Mouse (Mus musculus): ENCODE measurements at regions not wholly inside any gene's neighbourhood (a gene's known extent, or its start where the extent isn't known, plus 50 kb on each side); places are given as distances from the start of the nearest gene placed in this dataset.

DNA sequence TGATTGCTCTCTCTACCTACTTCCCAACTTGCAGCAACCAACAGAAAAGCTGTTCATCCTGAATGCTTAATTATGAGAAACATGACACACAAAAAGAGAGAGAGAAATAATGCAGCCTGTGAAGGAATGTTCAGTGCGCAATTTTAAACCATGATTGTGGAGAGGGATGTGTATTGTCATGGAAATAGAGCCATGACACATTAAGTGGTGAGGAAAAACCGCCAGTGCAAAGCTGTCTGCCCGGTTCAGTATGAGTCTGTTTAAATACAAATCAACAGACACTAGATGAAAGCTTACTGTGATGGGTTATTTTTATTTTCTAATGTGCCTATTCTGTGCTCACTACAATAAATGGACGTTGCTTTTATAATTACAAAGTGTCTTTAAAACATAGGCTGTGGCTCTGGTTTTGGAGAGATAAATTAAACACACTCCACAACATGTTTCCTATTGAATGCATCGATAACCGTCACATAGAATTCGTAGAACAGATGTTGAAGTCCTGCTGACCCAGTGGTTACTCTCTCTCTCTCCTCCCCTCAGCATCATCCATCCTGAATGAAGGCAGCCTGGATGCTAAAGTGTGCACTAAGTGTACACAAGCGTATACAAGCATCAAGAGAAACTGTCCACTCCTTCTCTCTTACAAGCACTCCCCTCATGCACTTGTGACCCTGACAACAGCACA is 374.7 kb upstream of the Slco3a1 start:
- 78% methylated on average over 8 of the region's 8 CpGs for WGBS
- ATAC-seq (ENCODE audit: insufficient number of reproducible peaks, low FRiP score, low TSS enrichment, low read depth) = no peak
- no peak overlapping the region for H3K27ac ChIP-seq (replicated peaks; ENCODE audit: low read depth, low read length)
- H3K9me3 ChIP-seq (ENCODE audit: control insufficient read depth, low read length) = no peaks in the 10 kb centered on the region
- H3K36me3 ChIP-seq (ENCODE audit: control insufficient read depth, insufficient read depth, low read length) = no peaks in the 10 kb centered on the region
- no peak overlapping the region for H3K9ac ChIP-seq (ENCODE audit: low read length)
- H3K4me2 ChIP-seq (ENCODE audit: low read depth, severe bottlenecking) = no peak overlapping the region
- DNase-seq (ENCODE audit: low spot score) = no peak
- H3K4me3 ChIP-seq (ENCODE audit: low read depth, low read length) = no peak overlapping the region
- H3K27me3 ChIP-seq (ENCODE audit: control insufficient read depth, insufficient read depth, low read length) = no peaks in the 10 kb centered on the region
- no peaks in the 10 kb centered on the region for H3K4me1 ChIP-seq (ENCODE audit: control insufficient read depth, insufficient read depth, low read length)

DNA sequence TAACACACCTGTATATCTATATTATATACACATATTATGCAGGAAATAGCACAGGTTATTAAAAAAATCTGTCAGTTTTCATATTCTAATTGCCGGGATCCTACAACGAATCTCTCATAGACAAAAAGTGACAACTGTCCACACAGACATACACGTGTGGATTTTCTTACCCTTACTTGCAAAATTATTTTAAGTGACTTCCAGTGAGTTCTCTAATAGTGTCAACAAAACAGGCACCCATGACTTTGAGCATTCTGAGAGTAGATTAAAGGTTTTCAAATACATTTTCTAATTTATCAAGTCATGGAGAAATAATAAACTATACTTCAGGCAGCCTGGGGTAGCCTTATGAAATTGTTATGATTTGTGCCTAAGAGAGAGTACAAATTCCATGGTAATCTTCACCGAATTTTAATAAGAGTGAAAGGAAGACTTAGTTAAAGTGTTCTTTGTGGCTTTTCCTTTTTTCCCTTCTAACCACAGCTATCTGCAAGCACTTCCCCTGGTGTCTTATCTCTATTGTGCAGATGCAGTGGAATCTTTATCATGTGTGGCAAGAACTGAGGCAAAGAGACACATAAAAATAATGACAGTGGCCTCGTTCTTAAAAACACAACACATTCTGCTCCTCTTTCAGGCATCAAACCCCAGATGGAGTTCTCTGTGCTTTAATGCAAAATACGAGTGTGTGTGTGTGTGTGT is 373.8 kb upstream of the Slco3a1 start:
- H3K4me3 ChIP-seq (ENCODE audit: low read depth, low read length) = no peak overlapping the region
- H3K27ac ChIP-seq (replicated peaks; ENCODE audit: low read depth, low read length) = no peak overlapping the region
- no peak overlapping the region for H3K4me2 ChIP-seq (ENCODE audit: low read depth, severe bottlenecking)
- ATAC-seq (ENCODE audit: insufficient number of reproducible peaks, low FRiP score, low TSS enrichment, low read depth) (no peak), DNase-seq (ENCODE audit: low spot score) (no peak)
- H3K4me1 ChIP-seq (ENCODE audit: control insufficient read depth, insufficient read depth, low read length) = no peaks in the 10 kb centered on the region
- H3K36me3 ChIP-seq (ENCODE audit: control insufficient read depth, insufficient read depth, low read length) = no peaks in the 10 kb centered on the region
- no peak overlapping the region for H3K9ac ChIP-seq (ENCODE audit: low read length)
- WGBS = 82% methylated on average over 6 of the region's 6 CpGs
- H3K9me3 ChIP-seq (ENCODE audit: control insufficient read depth, low read length) = no peaks in the 10 kb centered on the region
- H3K27me3 ChIP-seq (ENCODE audit: control insufficient read depth, insufficient read depth, low read length) = no peaks in the 10 kb centered on the region

DNA sequence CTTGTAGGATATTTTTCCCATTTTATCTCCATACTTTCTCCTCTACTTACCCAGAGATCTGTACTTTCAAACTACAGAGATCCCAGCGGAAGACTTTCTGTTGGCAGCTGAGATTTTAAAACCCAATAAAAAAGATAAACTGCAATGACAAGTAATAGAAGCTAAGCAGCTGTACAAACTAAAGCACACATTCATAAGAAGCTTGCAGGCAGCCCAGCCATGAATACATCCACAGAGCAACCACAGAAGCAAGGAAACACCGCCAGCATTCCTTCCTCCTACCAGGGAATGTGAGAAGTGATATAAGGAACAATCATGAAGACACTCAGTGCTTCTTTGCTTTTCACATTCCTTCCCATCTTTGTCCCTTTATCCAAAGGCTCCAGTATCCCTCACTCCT is 372.1 kb upstream of the Slco3a1 start:
- Histone ChIP-seq H3K9me3 (ENCODE audit: control insufficient read depth, low read length) (no peaks in the 10 kb centered on the region), H3K4me1 (ENCODE audit: control insufficient read depth, insufficient read depth, low read length) (no peaks in the 10 kb centered on the region), H3K27ac (replicated peaks; ENCODE audit: low read depth, low read length) (no peak overlapping the region), H3K36me3 (ENCODE audit: control insufficient read depth, insufficient read depth, low read length) (no peaks in the 10 kb centered on the region), H3K4me3 (ENCODE audit: low read depth, low read length) (no peak overlapping the region), H3K9ac (ENCODE audit: low read length) (no peak overlapping the region), H3K27me3 (ENCODE audit: control insufficient read depth, insufficient read depth, low read length) (no peaks in the 10 kb centered on the region), H3K4me2 (ENCODE audit: low read depth, severe bottlenecking) (no peak overlapping the region)
- ATAC-seq (ENCODE audit: insufficient number of reproducible peaks, low FRiP score, low TSS enrichment, low read depth) (no peak), DNase-seq (ENCODE audit: low spot score) (no peak)
- 56% methylated on average over 2 of the region's 2 CpGs for WGBS

DNA sequence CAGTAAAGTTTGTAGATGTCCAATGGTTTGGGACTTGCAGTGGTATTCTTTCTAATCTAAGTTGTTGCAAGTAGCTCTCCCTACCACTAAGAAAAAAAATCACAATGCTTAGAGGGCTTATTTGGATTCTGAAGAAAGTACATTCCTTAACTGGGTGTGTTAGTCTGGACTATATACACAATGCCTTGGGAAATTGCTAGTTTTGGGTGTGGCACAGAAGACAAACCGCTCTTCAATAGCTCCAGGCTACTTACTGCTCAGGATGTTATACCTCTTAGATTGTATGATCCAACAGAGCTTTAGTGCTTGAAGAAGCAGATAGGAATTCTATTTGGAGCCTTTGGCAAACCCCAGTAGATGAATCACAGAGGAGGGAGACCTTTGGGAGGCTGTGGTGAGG is 369.6 kb upstream of the Slco3a1 start:
- no peak for DNase-seq (ENCODE audit: low spot score)
- H3K4me2 ChIP-seq (ENCODE audit: low read depth, severe bottlenecking) = no peak overlapping the region
- no peaks in the 10 kb centered on the region for H3K27me3 ChIP-seq (ENCODE audit: control insufficient read depth, insufficient read depth, low read length)
- H3K36me3 ChIP-seq (ENCODE audit: control insufficient read depth, insufficient read depth, low read length) = no peaks in the 10 kb centered on the region
- no peaks in the 10 kb centered on the region for H3K9me3 ChIP-seq (ENCODE audit: control insufficient read depth, low read length)
- no peak overlapping the region for H3K4me3 ChIP-seq (ENCODE audit: low read depth, low read length)
- no peak overlapping the region for H3K9ac ChIP-seq (ENCODE audit: low read length)
- WGBS = 90% methylated on average over 1 of the region's 1 CpGs
- ATAC-seq (ENCODE audit: insufficient number of reproducible peaks, low FRiP score, low TSS enrichment, low read depth) = no peak
- no peaks in the 10 kb centered on the region for H3K4me1 ChIP-seq (ENCODE audit: control insufficient read depth, insufficient read depth, low read length)
- H3K27ac ChIP-seq (replicated peaks; ENCODE audit: low read depth, low read length) = no peak overlapping the region

DNA sequence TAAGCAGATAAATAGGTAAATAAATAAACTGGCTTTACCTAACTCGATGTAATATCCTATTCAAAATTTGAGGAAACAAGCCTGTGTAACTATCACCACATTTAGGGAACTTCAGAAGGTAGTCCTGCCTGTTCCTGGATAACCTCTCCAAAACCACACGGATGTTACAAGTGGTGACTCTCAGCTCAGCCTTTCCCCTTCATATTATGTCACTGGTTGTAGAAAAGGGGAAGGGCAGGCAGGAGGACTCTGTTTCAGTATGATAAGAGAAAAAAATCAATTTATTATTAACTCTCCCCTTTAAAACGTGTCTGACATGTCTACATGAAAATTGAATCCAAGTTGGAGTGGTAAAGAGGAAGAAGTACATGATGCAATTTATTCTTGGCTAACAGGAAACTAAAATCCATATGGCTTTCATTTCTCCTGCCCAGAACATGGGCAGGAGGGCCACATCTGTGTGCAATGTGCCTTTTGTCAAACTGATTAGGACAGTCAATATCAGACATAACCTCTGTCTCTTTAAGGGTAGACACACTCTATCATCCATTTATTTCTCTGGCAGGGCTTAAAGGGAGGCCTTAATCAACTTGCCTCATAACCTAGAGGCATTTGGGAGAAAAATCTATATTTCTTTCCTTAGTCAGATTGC is 353.9 kb upstream of the Slco3a1 start:
- DNase-seq (ENCODE audit: low spot score) = no peak
- H3K4me3 ChIP-seq (ENCODE audit: low read depth, low read length) = no peak overlapping the region
- no peaks in the 10 kb centered on the region for H3K27me3 ChIP-seq (ENCODE audit: control insufficient read depth, insufficient read depth, low read length)
- no peaks in the 10 kb centered on the region for H3K36me3 ChIP-seq (ENCODE audit: control insufficient read depth, insufficient read depth, low read length)
- H3K4me2 ChIP-seq (ENCODE audit: low read depth, severe bottlenecking) = no peak overlapping the region
- no peaks in the 10 kb centered on the region for H3K4me1 ChIP-seq (ENCODE audit: control insufficient read depth, insufficient read depth, low read length)
- 32% methylated on average over 3 of the region's 3 CpGs for WGBS
- no peak for ATAC-seq (ENCODE audit: insufficient number of reproducible peaks, low FRiP score, low TSS enrichment, low read depth)
- no peak overlapping the region for H3K9ac ChIP-seq (ENCODE audit: low read length)
- no peaks in the 10 kb centered on the region for H3K9me3 ChIP-seq (ENCODE audit: control insufficient read depth, low read length)
- no peak overlapping the region for H3K27ac ChIP-seq (replicated peaks; ENCODE audit: low read depth, low read length)

DNA sequence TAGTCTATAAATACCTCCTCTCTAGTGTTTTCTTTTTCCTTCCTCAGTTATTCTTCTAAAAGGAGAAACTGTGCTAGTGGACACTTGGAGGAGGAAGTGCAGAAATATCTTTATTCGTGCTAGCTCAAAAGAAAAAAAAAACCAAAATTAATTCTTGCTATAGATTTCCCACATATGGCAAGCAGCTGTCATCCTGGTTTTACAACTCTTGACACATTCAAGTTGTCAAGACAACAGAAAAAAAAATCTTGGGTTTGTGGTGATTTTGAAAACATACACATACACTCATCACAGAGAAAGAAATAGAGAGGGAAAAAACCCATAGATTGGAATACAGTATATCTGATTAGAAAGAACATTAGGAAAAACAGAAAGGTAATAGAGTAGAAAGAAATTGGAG is 352.8 kb upstream of the Slco3a1 start:
- H3K27ac ChIP-seq (replicated peaks; ENCODE audit: low read depth, low read length) = no peak overlapping the region
- DNase-seq (ENCODE audit: low spot score) (no peak), ATAC-seq (ENCODE audit: insufficient number of reproducible peaks, low FRiP score, low TSS enrichment, low read depth) (no peak)
- no peaks in the 10 kb centered on the region for H3K4me1 ChIP-seq (ENCODE audit: control insufficient read depth, insufficient read depth, low read length)
- H3K4me2 ChIP-seq (ENCODE audit: low read depth, severe bottlenecking) = no peak overlapping the region
- H3K9me3 ChIP-seq (ENCODE audit: control insufficient read depth, low read length) = no peaks in the 10 kb centered on the region
- H3K27me3 ChIP-seq (ENCODE audit: control insufficient read depth, insufficient read depth, low read length) = no peaks in the 10 kb centered on the region
- H3K9ac ChIP-seq (ENCODE audit: low read length) = no peak overlapping the region
- 29% methylated on average over 1 of the region's 1 CpGs for WGBS
- H3K36me3 ChIP-seq (ENCODE audit: control insufficient read depth, insufficient read depth, low read length) = no peaks in the 10 kb centered on the region
- no peak overlapping the region for H3K4me3 ChIP-seq (ENCODE audit: low read depth, low read length)

DNA sequence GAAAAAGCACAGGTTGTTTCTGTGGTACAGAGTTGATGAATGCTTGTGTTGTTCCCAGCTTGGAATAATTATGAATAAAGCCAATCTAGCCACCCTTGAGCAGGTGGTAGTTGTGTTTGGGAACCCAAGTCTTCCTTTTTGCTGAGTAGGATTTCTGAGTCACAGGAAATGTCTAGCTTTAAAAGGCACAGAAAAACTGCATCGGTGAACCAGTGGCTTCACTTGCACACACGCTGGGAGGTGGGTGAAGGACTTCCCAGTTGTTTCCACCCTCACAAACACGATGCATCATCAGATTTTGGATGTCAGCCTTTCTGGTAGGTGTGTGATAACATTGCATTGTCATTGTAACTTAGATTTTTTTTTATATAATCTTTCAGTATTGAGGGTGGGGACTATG is 322.9 kb upstream of the Slco3a1 start:
- H3K27ac ChIP-seq (replicated peaks; ENCODE audit: low read depth, low read length) = no peak overlapping the region
- H3K36me3 ChIP-seq (ENCODE audit: control insufficient read depth, insufficient read depth, low read length) = no peaks in the 10 kb centered on the region
- H3K4me2 ChIP-seq (ENCODE audit: low read depth, severe bottlenecking) = no peak overlapping the region
- no peak overlapping the region for H3K4me3 ChIP-seq (ENCODE audit: low read depth, low read length)
- DNase-seq (ENCODE audit: low spot score) (no peak), ATAC-seq (ENCODE audit: insufficient number of reproducible peaks, low FRiP score, low TSS enrichment, low read depth) (no peak)
- H3K27me3 ChIP-seq (ENCODE audit: control insufficient read depth, insufficient read depth, low read length) = no peaks in the 10 kb centered on the region
- H3K4me1 ChIP-seq (ENCODE audit: control insufficient read depth, insufficient read depth, low read length) = no peaks in the 10 kb centered on the region
- 79% methylated on average over 3 of the region's 3 CpGs for WGBS
- no peaks in the 10 kb centered on the region for H3K9me3 ChIP-seq (ENCODE audit: control insufficient read depth, low read length)
- no peak overlapping the region for H3K9ac ChIP-seq (ENCODE audit: low read length)

DNA sequence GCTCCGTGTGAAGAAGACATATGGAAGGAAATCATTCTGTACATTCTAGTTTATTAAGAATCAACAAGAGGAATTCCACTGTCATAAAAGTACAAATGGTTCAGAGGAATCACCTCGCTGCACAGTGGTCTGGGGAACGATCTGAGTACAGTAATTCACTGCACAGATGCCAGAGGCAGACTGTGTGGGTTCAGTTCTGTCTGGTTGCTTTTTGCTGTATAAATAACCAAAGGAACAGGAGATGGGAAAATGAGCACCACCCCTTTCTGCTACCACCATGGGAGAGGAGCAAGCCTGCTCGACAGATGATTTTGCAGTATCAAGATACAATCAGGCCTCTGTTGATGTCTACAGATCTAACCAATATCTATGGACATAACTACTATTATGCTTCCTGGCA is 322.1 kb upstream of the Slco3a1 start:
- H3K4me2 ChIP-seq (ENCODE audit: low read depth, severe bottlenecking) = no peak overlapping the region
- H3K27me3 ChIP-seq (ENCODE audit: control insufficient read depth, insufficient read depth, low read length) = no peaks in the 10 kb centered on the region
- WGBS = 70% methylated on average over 4 of the region's 4 CpGs
- H3K4me1 ChIP-seq (ENCODE audit: control insufficient read depth, insufficient read depth, low read length) = no peaks in the 10 kb centered on the region
- H3K36me3 ChIP-seq (ENCODE audit: control insufficient read depth, insufficient read depth, low read length) = no peaks in the 10 kb centered on the region
- no peak overlapping the region for H3K9ac ChIP-seq (ENCODE audit: low read length)
- no peak for DNase-seq (ENCODE audit: low spot score)
- no peak overlapping the region for H3K4me3 ChIP-seq (ENCODE audit: low read depth, low read length)
- no peak overlapping the region for H3K27ac ChIP-seq (replicated peaks; ENCODE audit: low read depth, low read length)
- ATAC-seq (ENCODE audit: insufficient number of reproducible peaks, low FRiP score, low TSS enrichment, low read depth) = no peak
- no peaks in the 10 kb centered on the region for H3K9me3 ChIP-seq (ENCODE audit: control insufficient read depth, low read length)

Measured in limb, embryonic 11.5 days (tissue).